ENCODE assay signal across 10 mouse cellular contexts in the genomic region with DNA sequence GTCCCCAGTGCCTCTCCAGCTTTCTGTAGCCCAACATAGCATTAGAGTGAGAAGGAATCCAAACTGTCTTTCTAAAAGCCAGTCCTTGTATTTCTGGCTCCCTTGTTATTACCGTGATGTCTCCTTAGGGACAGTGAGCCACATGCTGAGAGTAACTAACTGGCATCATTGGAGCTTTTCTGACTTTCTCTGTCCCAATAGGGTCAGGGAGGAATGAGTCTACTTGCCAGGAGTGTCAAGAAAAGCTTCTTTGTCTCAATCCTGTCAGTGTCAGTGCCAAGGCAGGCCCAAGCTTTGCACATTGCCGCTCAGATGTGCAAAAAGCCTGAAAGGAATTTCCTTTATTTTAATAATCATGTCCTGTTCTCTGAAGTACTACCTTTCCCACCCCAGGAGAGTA. TPM values are rescaled to one million over a fixed set of nuclear protein-coding genes. Genes with fewer than 3 reads are reported as not detected.
"Had no signal": no experiment of that assay in that cellular context is flagged by ENCODE, and none has a peak within 500 bp of the region (broad histone marks: within the 10 kb centered on the region; RNA-seq: fewer than 3 reads in every experiment).

No protein-coding gene starts in this region.

- DNase-seq: kidney, adult 18-20 months; kidney, postnatal 10 days; kidney, postnatal 4 days; liver; liver, embryonic 13.5 days; liver, postnatal 0 days; retina, postnatal 1 day; right cerebral cortex, postnatal 4 days; thymus, postnatal 36 days had no signal

RNA-seq across cellular contexts. Expression of gene Fjx1, which starts 23.8 kb away (rescaled TPM):
- total RNA-seq: megakaryocyte-erythroid progenitor cell, adult 5-6 weeks had no signal
